Mouse (Mus musculus): ENCODE measurements around the gene Por.

Por gene

GRCm38 (mm10) chr5:135778471-135779445 lies 108.9 kb downstream of the Por start, which contains the start of gene Mdh2:
Gene Mdh2, plus strand, starts transcription at chr5:135778480.
- peak; percentile 100 for DNase-seq

- no peak for DNase-seq
Measured at GRCm38 (mm10) chr5:135780331-135780730, 110.5 kb downstream of the Por start.

GRCm38 (mm10) chr5:135782901-135783300 lies 113.1 kb downstream of the Por start:
- DNase-seq: no peak

Data from lung, postnatal 14 days (tissue).